Mouse (Mus musculus) small intestine, adult 2 months (tissue): ENCODE data around the gene Tdrd1.

Experiments used
- CTCF ChIP-seq: fragments of 200-500 bp; IDR thresholded peaks from 2 replicates; pipeline ENCODE4 v1.5.1; 2012; ENCODE audit warnings: low read depth, mild to moderate bottlenecking, control low read depth, inconsistent platforms, low read length, moderate library complexity, mixed read lengths; ENCODE audit not compliant: insufficient replicate concordance, insufficient read length; ENCODE audit errors: extremely low read depth
- POLR2A ChIP-seq: fragments of 200-500 bp; IDR thresholded peaks from 2 replicates; pipeline ENCODE4 v1.6.1; 2012; ENCODE audit warnings: low read depth, mild to moderate bottlenecking, control low read depth, inconsistent platforms, low read length, moderate library complexity

DNA sequence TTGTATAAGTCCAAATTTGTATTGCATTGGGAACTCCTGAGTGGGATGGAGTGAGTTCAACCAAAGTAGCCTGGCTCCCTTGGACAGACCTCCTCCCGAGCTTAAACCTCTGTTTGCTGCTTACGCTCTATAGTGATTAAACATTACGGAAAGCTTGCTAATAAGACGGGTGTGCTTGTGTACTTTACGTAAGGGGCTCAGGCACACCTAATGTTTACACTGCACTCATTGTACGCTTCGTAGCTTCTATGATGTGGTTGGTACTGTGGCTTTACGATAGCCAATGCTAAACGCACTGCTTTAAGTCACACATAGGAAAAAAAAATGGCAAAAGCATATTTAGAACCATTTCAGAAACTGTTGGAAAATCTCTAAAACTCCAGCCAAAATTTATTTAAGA lies 3.3 kb downstream of the Tdrd1 start:
- no peak for TF ChIP-seq CTCF
- no peak for TF ChIP-seq POLR2A
